In genomic region chr11:97777129-97777529, GRCm38 (mm10) we compare ENCODE assay signal across 8 mouse cellular contexts. TPM values are rescaled to one million over a fixed set of nuclear protein-coding genes. Genes with fewer than 3 reads are reported as not detected.
DNase-seq lines count a peak whose midpoint lies in the region; TF ChIP-seq lines count a peak whose summit lies in the region.

No protein-coding gene starts in this region.

- H3K4me1 ChIP-seq in CH12.LX (ENCODE audit: control insufficient read depth in 1 of 2, insufficient read depth in 2 of 2), result peaks cover 8 to 41% of the 10 kb centered on the region in 2 experiments
- peaks cover 12% of the 10 kb centered on the region for H3K4me1 ChIP-seq in liver, adult 2 months (ENCODE audit: control insufficient read depth, insufficient read depth, low read length)

- H3K27me3 ChIP-seq in CH12.LX (replicated peaks), result no peaks in the 10 kb centered on the region
- H3K27me3 ChIP-seq in liver, adult 2 months (ENCODE audit: control insufficient read depth, insufficient read depth, low read length), result no peaks in the 10 kb centered on the region

- H3K9ac ChIP-seq in CH12.LX (ENCODE audit: insufficient read depth, low read depth), result no peak overlapping the region
- H3K9ac ChIP-seq in liver, adult 2 months (ENCODE audit: low read depth, low read length), result no peak overlapping the region

- WGBS in liver, adult 2 months, result 51% methylated on average over 2 of the region's 2 CpGs

- H3K4me2 ChIP-seq in CH12.LX (ENCODE audit: insufficient read depth, low read depth, poor library complexity, severe bottlenecking), result no peak overlapping the region

- peaks cover 37% of the 10 kb centered on the region for H3K79me2 ChIP-seq in CH12.LX (replicated peaks; ENCODE audit: control insufficient read depth, extremely low read depth, insufficient read depth, poor library complexity, severe bottlenecking)
- H3K79me2 ChIP-seq in liver, adult 2 months (ENCODE audit: control insufficient read depth, insufficient read depth, low read length), result peaks cover 10% of the 10 kb centered on the region

- peak; percentile 24 to 38 for DNase-seq in heart, postnatal 10 days
- no peak for DNase-seq in heart, adult 18-20 months
- peak; percentile 53 for DNase-seq in CH12.LX (ENCODE audit: extremely low read depth)
- peak; percentile 66 for DNase-seq in embryo, embryonic 10.5 days (ENCODE audit: low spot score)
- DNase-seq in liver, adult 2 months (ENCODE audit: extremely low read depth, low read depth, low spot score), result no peak
- DNase-seq in ovary, postnatal 10 days (ENCODE audit: low spot score), result no peak
- no peak for DNase-seq in adrenal gland, adult 8-10 months
- no peak for DNase-seq in testis, postnatal 14 days (ENCODE audit: low spot score)

- peak; percentile 10; the same call in 1 of the 2 replicates for TF ChIP-seq POLR2A in CH12.LX (IDR thresholded peaks at IDR 0.05; ENCODE audit: low read depth, low read length)
- no peak for TF ChIP-seq POLR2A in liver, adult 2 months (IDR thresholded peaks at IDR 0.05; ENCODE audit: extremely low read depth, insufficient read depth, low read length)

- no peak for TF ChIP-seq EP300 in CH12.LX (IDR thresholded peaks at IDR 0.05; ENCODE audit: low read length)

- no peak overlapping the region for H3K4me3 ChIP-seq in CH12.LX (replicated peaks in 1 of 3; ENCODE audit: low read depth in 2 of 3, low read length in 2 of 3, poor library complexity in 1 of 3)
- H3K4me3 ChIP-seq in liver, adult 2 months (ENCODE audit: insufficient read depth, low read depth, low read length), result no peak overlapping the region

- H3K27ac ChIP-seq in CH12.LX (ENCODE audit: insufficient read depth, low read depth), result no peak overlapping the region
- H3K27ac ChIP-seq in liver, adult 2 months (replicated peaks; ENCODE audit: insufficient read depth, low read depth, low read length), result no peak overlapping the region

- H3K9me3 ChIP-seq in CH12.LX (replicated peaks; ENCODE audit: low read length), result no peaks in the 10 kb centered on the region

- TF ChIP-seq CTCF in CH12.LX (conservative IDR thresholded peaks at IDR 0.05 in 1 of 2, IDR thresholded peaks at IDR 0.05 in 1 of 2; ENCODE audit: low read depth in 2 of 2, low read length in 2 of 2), result peak in 1 of 2 experiments; percentile 47; a peak in 3 of 4 replicates
- peak; percentile 11; the same call in 1 of the 2 replicates for TF ChIP-seq CTCF in liver, adult 2 months (IDR thresholded peaks at IDR 0.05; ENCODE audit: low read depth, low read length)

- intact Hi-C loops in heart, postnatal 10 days (cut with DNase I), result no loop called here

- dilution Hi-C loops in CH12.LX (cut with MboI; ENCODE audit: extremely low pct_ligation_motif_present, extremely low pct_unique_long_range_greater_than_20kb, low sequenced_read_pairs), result no loop called here

- H3K36me3 ChIP-seq in CH12.LX (replicated peaks in 1 of 2; ENCODE audit: control insufficient read depth in 1 of 2, insufficient read depth in 1 of 2, low read length in 1 of 2), result peaks cover 55 to 67% of the 10 kb centered on the region in 2 experiments
- H3K36me3 ChIP-seq in liver, adult 2 months (ENCODE audit: control insufficient read depth, insufficient read depth, low read length), result peaks cover 38% of the 10 kb centered on the region

- TF ChIP-seq RAD21 in CH12.LX (IDR thresholded peaks at IDR 0.05; ENCODE audit: low read depth, low read length), result no peak; the same call in 1 of the 2 replicates

- in situ Hi-C loops in CH12.LX (cut with MboI; ENCODE audit: low pct_ligation_motif_present, low pct_unique_long_range_greater_than_20kb, low sequenced_read_pairs), result no loop called here

TF ChIP-seq in CH12.LX, 34 proteins besides CTCF, POLR2A, EP300 and RAD21:
- TF ChIP-seq ETS1 (conservative IDR thresholded peaks at IDR 0.05; ENCODE audit: low read depth, low read length), result no peak
- no peak for TF ChIP-seq ELF1 (IDR thresholded peaks at IDR 0.05; ENCODE audit: low read depth, low read length)
- TF ChIP-seq MYC (IDR thresholded peaks at IDR 0.05; ENCODE audit: low read depth, low read length), result peak; percentile 84
- no peak for TF ChIP-seq GABPA (IDR thresholded peaks at IDR 0.05; ENCODE audit: insufficient replicate concordance, low read depth, low read length)
- peak; percentile 19; the same call in 1 of the 2 replicates for TF ChIP-seq NELFE (IDR thresholded peaks at IDR 0.05; ENCODE audit: low read depth, low read length)
- TF ChIP-seq USF2 (conservative IDR thresholded peaks at IDR 0.05; ENCODE audit: low read depth, low read length), result no peak
- TF ChIP-seq MAX (IDR thresholded peaks at IDR 0.05; ENCODE audit: low read length), result no peak

RNA-seq across cellular contexts. Expression of gene 1700001P01Rik, which starts 1.4 kb away (rescaled TPM):
- not detected for total RNA-seq in heart, postnatal 10 days (2021)
- not detected for total RNA-seq in heart, adult 18-20 months (2021)
- total RNA-seq in CH12.LX (2012; rRNA removed), result 0.47 and 0.50 TPM in 2 replicates
- total RNA-seq in CH12.LX (2014; rRNA removed), result not detected in 2 replicates
- polyA plus RNA-seq in CH12.LX (2012; ENCODE audit: insufficient read length, low read depth), result 0.41 TPM in 1 of 2 replicates, not detected in the other
- not detected in 2 replicates for total RNA-seq in liver, adult 2 months (2014; rRNA removed)
- polyA plus RNA-seq in liver, adult 2 months (2012; rRNA removed), result not detected in 2 replicates
- total RNA-seq in adrenal gland, adult 8-10 months (2022), result under 1 TPM in 3 of 4 experiments, not detected in 1; 0.49 to 0.67 (median 0.62) TPM

RNA-seq across cellular contexts. Expression of gene Rpl23, which starts 5.1 kb away (rescaled TPM):
- total RNA-seq in heart, postnatal 10 days (2021), result 100 to 1,000 TPM; 677 to 703 TPM
- 100 to 1,000 TPM; 505 to 584 TPM for total RNA-seq in heart, adult 18-20 months (2021)
- 2,073 and 2,338 TPM in 2 replicates for total RNA-seq in CH12.LX (2012; rRNA removed)
- 1,878 and 2,226 TPM in 2 replicates for total RNA-seq in CH12.LX (2014; rRNA removed)
- polyA plus RNA-seq in CH12.LX (2012; ENCODE audit: insufficient read length, low read depth), result 1,387 and 2,564 TPM in 2 replicates
- total RNA-seq in liver, adult 2 months (2014; rRNA removed), result 240 and 283 TPM in 2 replicates
- polyA plus RNA-seq in liver, adult 2 months (2012; rRNA removed), result 68.5 and 71.4 TPM in 2 replicates
- total RNA-seq in adrenal gland, adult 8-10 months (2022), result 100 to 1,000 TPM; 753 to 943 (median 843) TPM

RNA-seq across cellular contexts. Expression of gene Cwc25, which starts 10.8 kb away (rescaled TPM):
- total RNA-seq in heart, postnatal 10 days (2021), result 10 to 100 TPM; 10.8 to 11.8 TPM
- 1 to 10 TPM; 6.4 to 8.4 TPM for total RNA-seq in heart, adult 18-20 months (2021)
- total RNA-seq in CH12.LX (2012; rRNA removed) (16.7 and 17.3 TPM in 2 replicates), CH12.LX (2014; rRNA removed) (19.3 and 19.6 TPM in 2 replicates)
- 21.5 and 21.7 TPM in 2 replicates for polyA plus RNA-seq in CH12.LX (2012; ENCODE audit: insufficient read length, low read depth)
- 5.8 and 6.8 TPM in 2 replicates for total RNA-seq in liver, adult 2 months (2014; rRNA removed)
- 6.2 and 6.3 TPM in 2 replicates for polyA plus RNA-seq in liver, adult 2 months (2012; rRNA removed)
- total RNA-seq in adrenal gland, adult 8-10 months (2022), result 10 to 100 TPM; 22.2 to 26.6 (median 23.1) TPM

RNA-seq across cellular contexts. Expression of gene Lasp1, which starts 21.7 kb away (rescaled TPM):
- total RNA-seq in heart, postnatal 10 days (2021), result 10 to 100 TPM; 74.9 to 76.4 TPM
- 10 to 100 TPM; 34.9 to 36.6 TPM for total RNA-seq in heart, adult 18-20 months (2021)
- 16.8 and 18.6 TPM in 2 replicates for total RNA-seq in CH12.LX (2012; rRNA removed)
- 12.3 and 12.5 TPM in 2 replicates for total RNA-seq in CH12.LX (2014; rRNA removed)
- polyA plus RNA-seq in CH12.LX (2012; ENCODE audit: insufficient read length, low read depth), result 45.1 and 45.4 TPM in 2 replicates
- 23.3 and 33.3 TPM in 2 replicates for total RNA-seq in liver, adult 2 months (2014; rRNA removed)
- 80.5 and 85.4 TPM in 2 replicates for polyA plus RNA-seq in liver, adult 2 months (2012; rRNA removed)
- 100 to 1,000 TPM; 131 to 177 (median 143) TPM for total RNA-seq in adrenal gland, adult 8-10 months (2022)

RNA-seq across cellular contexts. Expression of gene Pip4k2b, which starts 32.6 kb away (rescaled TPM):
- 10 to 100 TPM; 19.4 to 26.7 TPM for total RNA-seq in heart, postnatal 10 days (2021)
- total RNA-seq in heart, adult 18-20 months (2021), result 10 to 100 TPM; 23.7 to 24.1 TPM
- total RNA-seq in CH12.LX (2012; rRNA removed) (28.7 and 30.8 TPM in 2 replicates), CH12.LX (2014; rRNA removed) (20.3 and 23.3 TPM in 2 replicates)
- polyA plus RNA-seq in CH12.LX (2012; ENCODE audit: insufficient read length, low read depth), result 35.4 and 44.0 TPM in 2 replicates
- total RNA-seq in liver, adult 2 months (2014; rRNA removed), result 4.1 and 5.5 TPM in 2 replicates
- 10.8 and 11.0 TPM in 2 replicates for polyA plus RNA-seq in liver, adult 2 months (2012; rRNA removed)
- total RNA-seq in adrenal gland, adult 8-10 months (2022), result 10 to 100 TPM; 25.5 to 35.1 (median 32.2) TPM

Comparison
In these comparisons a context has a peak if more than half of its experiments do, and no peak if none do; other contexts are left out.
1. DNase-seq: peak in heart, postnatal 10 days (2 of 2), CH12.LX (single experiment) and embryo, embryonic 10.5 days (single experiment); none in heart, adult 18-20 months (0 of 2), liver, adult 2 months (single experiment), ovary, postnatal 10 days (single experiment), adrenal gland, adult 8-10 months (single experiment) and testis, postnatal 14 days (single experiment).